Mouse (Mus musculus): ENCODE results near the gene H2-D1.

GRCm38 (mm10) chr17:35233114-35233980 is 29.2 kb upstream of the H2-D1 start, which contains the start of gene Atp6v1g2:
- no peak for TF ChIP-seq POLR2A (IDR thresholded peaks at IDR 0.05; ENCODE audit: low read depth, low read length)
- no peak for TF ChIP-seq CTCF (conservative IDR thresholded peaks at IDR 0.05; ENCODE audit: insufficient read depth, insufficient read length, low read depth, low read length)
